Mouse (Mus musculus): Measurements from ENCODE around the gene Rcn3. TPM values are rescaled to one million over a fixed set of nuclear protein-coding genes. Genes with fewer than 3 reads are reported as not detected.

Rcn3 gene
- polyA plus RNA-seq, 1 experiment: 172 TPM

DNA sequence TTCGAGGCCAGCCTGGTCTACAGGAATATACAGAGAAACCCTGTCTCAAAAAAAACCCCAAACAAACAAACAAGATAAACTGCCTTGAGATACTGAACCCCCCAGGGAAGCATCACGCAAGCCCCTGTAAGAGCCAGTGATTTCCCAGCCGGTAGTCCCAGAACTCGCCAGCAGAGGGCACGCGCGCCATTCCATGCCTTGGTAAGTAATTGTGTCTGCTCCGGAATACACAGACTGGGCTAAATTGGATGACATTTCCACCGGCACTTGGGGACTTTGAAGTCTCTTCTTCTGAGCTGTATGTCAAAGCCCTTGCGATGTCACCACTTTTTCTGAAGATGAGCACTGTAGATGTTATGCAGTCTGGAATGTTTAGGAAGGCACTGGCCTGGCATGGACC, 12.2 kb downstream of the Rcn3 start:
- DNase-seq: peak; percentile 94
- 1% methylated on average over 10 of the region's 10 CpGs for WGBS
- H3K4me3 ChIP-seq (replicated peaks; ENCODE audit: extremely low read depth, low read depth, low read length): no peak overlapping the region
- TF ChIP-seq CTCF (IDR thresholded peaks at IDR 0.05; ENCODE audit: insufficient read depth, low read length) (peak; percentile 89), POLR2A (IDR thresholded peaks at IDR 0.05; ENCODE audit: borderline replicate concordance, extremely low read depth, low read depth, low read length) (peak; percentile 19; the same call in 1 of the 2 replicates)
- peaks cover 4% of the 10 kb centered on the region; the same call in 1 of the 2 replicates for H3K4me1 ChIP-seq (ENCODE audit: control insufficient read depth, insufficient read depth, low read length)

GRCm38 (mm10) chr7:45078513-45078912, 13.5 kb downstream of the Rcn3 start:
- Histone ChIP-seq H3K4me1 (ENCODE audit: control insufficient read depth, insufficient read depth, low read length) (peaks cover 4% of the 10 kb centered on the region; the same call in 1 of the 2 replicates), H3K4me3 (replicated peaks; ENCODE audit: extremely low read depth, low read depth, low read length) (no peak overlapping the region)
- TF ChIP-seq CTCF (IDR thresholded peaks at IDR 0.05; ENCODE audit: insufficient read depth, low read length) (peak; percentile 81), POLR2A (IDR thresholded peaks at IDR 0.05; ENCODE audit: borderline replicate concordance, extremely low read depth, low read depth, low read length) (no peak)
- peak; percentile 68 for DNase-seq
- 27% methylated on average over 9 of the region's 9 CpGs for WGBS

DNA sequence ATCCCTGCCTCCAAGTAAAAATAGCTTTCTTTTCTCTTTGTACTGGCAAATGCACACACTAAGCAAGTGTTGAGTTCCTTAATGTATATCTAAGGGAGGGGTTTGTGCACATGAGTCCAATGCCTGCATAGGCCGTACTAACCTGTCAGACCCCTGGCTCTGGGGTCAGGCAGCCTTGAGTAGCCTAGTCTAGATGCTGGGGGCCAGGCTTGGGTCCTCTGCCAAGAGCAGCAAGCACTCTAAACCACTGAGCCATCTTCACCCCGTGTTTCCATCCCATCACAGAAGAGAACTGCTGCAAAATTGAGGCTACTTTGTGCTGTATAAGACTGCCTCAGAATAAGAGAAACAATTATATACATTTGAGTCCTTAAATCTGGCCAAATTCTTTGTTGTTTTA, 14.2 kb downstream of the Rcn3 start:
- no peak for DNase-seq
- Histone ChIP-seq H3K4me3 (replicated peaks; ENCODE audit: extremely low read depth, low read depth, low read length) (no peak overlapping the region), H3K4me1 (ENCODE audit: control insufficient read depth, insufficient read depth, low read length) (peaks cover 4% of the 10 kb centered on the region; the same call in 1 of the 2 replicates)
- 92% methylated on average over 2 of the region's 2 CpGs for WGBS
- no peak for TF ChIP-seq CTCF (IDR thresholded peaks at IDR 0.05; ENCODE audit: insufficient read depth, low read length)
- TF ChIP-seq POLR2A (IDR thresholded peaks at IDR 0.05; ENCODE audit: borderline replicate concordance, extremely low read depth, low read depth, low read length): no peak

GRCm38 (mm10) chr7:45077322-45077721, 14.7 kb downstream of the Rcn3 start:
- DNase-seq: no peak
- no peak for TF ChIP-seq POLR2A (IDR thresholded peaks at IDR 0.05; ENCODE audit: borderline replicate concordance, extremely low read depth, low read depth, low read length)
- TF ChIP-seq CTCF (IDR thresholded peaks at IDR 0.05; ENCODE audit: insufficient read depth, low read length): no peak
- H3K4me1 ChIP-seq (ENCODE audit: control insufficient read depth, insufficient read depth, low read length): no peaks in the 10 kb centered on the region; the same call in 1 of the 2 replicates
- 89% methylated on average over 14 of the region's 14 CpGs for WGBS
- no peak overlapping the region for H3K4me3 ChIP-seq (replicated peaks; ENCODE audit: extremely low read depth, low read depth, low read length)

DNA sequence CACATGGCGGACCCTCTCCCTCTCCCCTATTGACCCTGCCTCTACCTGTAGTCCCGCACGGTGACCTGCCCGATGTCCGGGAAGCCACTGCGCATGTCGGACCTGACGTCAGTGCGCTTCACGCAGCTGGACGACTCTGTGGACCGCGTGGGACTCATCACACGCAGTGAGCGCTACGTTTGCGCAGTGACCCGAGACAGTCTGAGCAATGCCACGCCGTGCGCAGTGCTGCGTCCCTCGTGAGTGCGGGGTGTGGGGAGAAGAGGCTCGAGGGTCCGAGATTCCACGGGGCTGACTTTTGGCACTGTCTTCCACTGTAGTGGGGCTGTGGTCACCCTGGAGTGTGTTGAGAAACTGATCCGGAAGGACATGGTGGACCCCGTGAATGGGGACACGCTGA, 15.5 kb downstream of the Rcn3 start:
- 88% methylated on average over 30 of the region's 30 CpGs for WGBS
- Histone ChIP-seq H3K4me1 (ENCODE audit: control insufficient read depth, insufficient read depth, low read length) (no peaks in the 10 kb centered on the region), H3K4me3 (replicated peaks; ENCODE audit: extremely low read depth, low read depth, low read length) (no peak overlapping the region)
- TF ChIP-seq CTCF (IDR thresholded peaks at IDR 0.05; ENCODE audit: insufficient read depth, low read length) (no peak), POLR2A (IDR thresholded peaks at IDR 0.05; ENCODE audit: borderline replicate concordance, extremely low read depth, low read depth, low read length) (no peak)
- DNase-seq: no peak

DNA sequence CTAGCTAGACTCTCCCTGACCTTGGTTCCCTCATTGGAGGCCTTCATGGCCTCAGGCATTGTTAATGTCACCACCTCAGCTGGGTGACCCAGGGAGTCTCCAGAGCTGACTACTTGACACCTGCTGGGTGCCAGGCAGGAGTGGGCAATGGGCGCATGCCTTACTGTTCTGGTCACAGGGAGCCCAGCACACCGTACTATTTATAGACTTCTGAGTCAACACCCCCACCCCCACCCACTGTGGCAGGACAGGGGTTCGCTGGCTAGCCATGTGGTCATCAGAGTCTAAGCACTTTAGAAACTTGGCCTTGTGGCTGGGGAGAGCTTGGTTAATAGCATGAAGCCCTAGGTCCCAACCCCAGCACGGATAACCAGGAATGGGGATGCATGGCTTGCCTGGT, 16.6 kb downstream of the Rcn3 start:
- no peak for DNase-seq
- H3K4me1 ChIP-seq (ENCODE audit: control insufficient read depth, insufficient read depth, low read length): no peaks in the 10 kb centered on the region
- TF ChIP-seq CTCF (IDR thresholded peaks at IDR 0.05; ENCODE audit: insufficient read depth, low read length): no peak
- no peak for TF ChIP-seq POLR2A (IDR thresholded peaks at IDR 0.05; ENCODE audit: borderline replicate concordance, extremely low read depth, low read depth, low read length)
- no peak overlapping the region for H3K4me3 ChIP-seq (replicated peaks; ENCODE audit: extremely low read depth, low read depth, low read length)
- 40% methylated on average over 4 of the region's 4 CpGs for WGBS

- no peak for DNase-seq
- TF ChIP-seq POLR2A (IDR thresholded peaks at IDR 0.05; ENCODE audit: borderline replicate concordance, extremely low read depth, low read depth, low read length) (no peak), CTCF (IDR thresholded peaks at IDR 0.05; ENCODE audit: insufficient read depth, low read length) (no peak)
- H3K4me1 ChIP-seq (ENCODE audit: control insufficient read depth, insufficient read depth, low read length): no peaks in the 10 kb centered on the region
- 90% methylated on average over 12 of the region's 12 CpGs for WGBS
- no peak overlapping the region for H3K4me3 ChIP-seq (replicated peaks; ENCODE audit: extremely low read depth, low read depth, low read length)
These were observed 18.1 kb downstream of the Rcn3 start for GRCm38 (mm10) chr7:45073949-45074348.

- H3K4me3 ChIP-seq (replicated peaks; ENCODE audit: extremely low read depth, low read depth, low read length): no peak overlapping the region
- TF ChIP-seq POLR2A (IDR thresholded peaks at IDR 0.05; ENCODE audit: borderline replicate concordance, extremely low read depth, low read depth, low read length): no peak
- TF ChIP-seq CTCF (IDR thresholded peaks at IDR 0.05; ENCODE audit: insufficient read depth, low read length): no peak
- WGBS: 83% methylated on average over 7 of the region's 7 CpGs
- no peaks in the 10 kb centered on the region for H3K4me1 ChIP-seq (ENCODE audit: control insufficient read depth, insufficient read depth, low read length)
- no peak for DNase-seq
These were observed 18.8 kb downstream of the Rcn3 start for GRCm38 (mm10) chr7:45073171-45073707.

DNA sequence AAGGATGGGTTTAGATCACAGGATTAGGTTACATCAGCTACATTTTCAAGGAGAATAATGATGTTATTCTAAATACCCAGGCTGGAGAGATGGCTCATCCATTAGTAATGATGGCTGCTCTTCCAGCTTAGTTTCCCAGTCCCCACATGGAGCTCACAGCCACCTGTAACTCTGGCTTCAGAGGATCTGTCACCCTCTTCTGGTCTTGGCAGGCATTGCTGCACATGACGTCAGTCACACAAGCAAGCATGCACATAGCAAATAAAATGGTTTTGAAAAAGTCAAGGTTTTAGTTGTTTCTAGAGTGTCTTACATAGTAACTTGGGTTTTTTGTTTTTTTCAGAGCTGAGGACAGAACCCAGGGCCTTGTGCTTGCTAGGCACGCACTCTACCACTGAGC, 19.8 kb downstream of the Rcn3 start:
- Histone ChIP-seq H3K4me3 (replicated peaks; ENCODE audit: extremely low read depth, low read depth, low read length) (no peak overlapping the region), H3K4me1 (ENCODE audit: control insufficient read depth, insufficient read depth, low read length) (no peaks in the 10 kb centered on the region)
- DNase-seq: no peak
- TF ChIP-seq CTCF (IDR thresholded peaks at IDR 0.05; ENCODE audit: insufficient read depth, low read length): peak; percentile 63
- no peak for TF ChIP-seq POLR2A (IDR thresholded peaks at IDR 0.05; ENCODE audit: borderline replicate concordance, extremely low read depth, low read depth, low read length)
- WGBS: 78% methylated on average over 2 of the region's 2 CpGs

- no peak for DNase-seq
- WGBS: 73% methylated on average over 2 of the region's 2 CpGs
- Histone ChIP-seq H3K4me1 (ENCODE audit: control insufficient read depth, insufficient read depth, low read length) (no peaks in the 10 kb centered on the region), H3K4me3 (replicated peaks; ENCODE audit: extremely low read depth, low read depth, low read length) (no peak overlapping the region)
- TF ChIP-seq CTCF (IDR thresholded peaks at IDR 0.05; ENCODE audit: insufficient read depth, low read length) (no peak), POLR2A (IDR thresholded peaks at IDR 0.05; ENCODE audit: borderline replicate concordance, extremely low read depth, low read depth, low read length) (no peak)
These were observed 22.4 kb downstream of the Rcn3 start for GRCm38 (mm10) chr7:45069671-45070070.

Data from lung, adult 2 months (tissue).